Mouse (Mus musculus) ZHBTc4 (cell line): ENCODE data around the gene Ncoa4.

Experiments
- DNase-seq: peaks from one replicate; pipeline ENCODE4 v3.0.0-alpha.2; 2011; ENCODE audit warnings: low read depth, low spot score

The Ncoa4 gene

DNA sequence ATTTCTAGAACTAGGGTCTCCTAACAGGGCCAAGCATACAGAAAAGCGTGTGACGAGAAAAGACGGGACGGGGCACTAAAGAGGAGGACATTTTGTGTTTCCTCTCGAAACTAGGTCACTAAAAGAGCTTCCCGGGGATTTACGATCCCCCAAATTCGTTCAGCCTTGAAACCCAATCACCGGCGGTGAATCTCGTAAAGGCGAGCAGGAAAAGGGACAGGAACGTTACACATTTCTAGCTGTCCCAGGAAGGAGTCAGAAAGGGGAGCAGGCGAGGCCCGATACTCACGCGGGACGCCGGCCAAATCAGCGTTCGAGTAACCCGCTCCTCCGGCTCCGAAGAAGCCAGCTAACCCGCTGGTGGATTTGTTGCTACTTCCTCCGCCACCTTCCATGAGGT lies 41.7 kb downstream of the Ncoa4 start:
- DNase-seq, result peak; percentile 41

DNA sequence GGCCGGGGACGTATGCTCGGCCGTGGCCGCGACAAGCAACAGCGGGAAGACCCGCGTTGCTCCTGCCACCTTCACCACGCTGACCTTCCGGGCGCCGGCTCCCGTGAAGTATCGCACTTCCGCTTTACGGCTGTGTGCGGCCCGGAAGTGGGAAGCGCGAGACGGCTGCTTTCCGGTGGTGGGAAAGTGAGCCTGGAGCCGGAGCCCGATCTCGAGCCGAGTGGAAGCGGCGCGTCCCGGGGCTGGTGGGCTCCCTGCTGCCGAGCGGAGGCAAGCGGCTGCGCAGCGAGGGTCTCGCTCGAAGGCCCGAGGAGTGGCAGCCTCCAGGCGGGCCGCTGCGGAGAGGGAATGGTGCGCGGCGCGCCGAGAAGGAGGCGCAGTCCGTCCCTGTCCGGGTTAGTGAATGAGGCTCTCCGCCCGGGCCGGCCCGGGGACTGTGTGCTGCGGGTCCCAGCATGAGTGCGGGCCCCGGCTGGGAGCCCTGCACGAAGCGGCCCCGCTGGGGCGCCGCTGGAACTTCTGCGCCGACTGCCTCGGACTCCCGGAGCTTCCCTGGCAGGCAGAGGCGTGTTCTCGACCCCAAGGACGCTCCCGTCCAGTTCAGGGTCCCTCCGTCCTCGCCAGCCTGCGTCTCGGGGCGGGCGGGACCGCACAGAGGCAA lies 42.3 kb downstream of the Ncoa4 start, which contains the start of the genes Timm23 and Parg:
TSS of gene Timm23 (minus strand) at position 108 of the 661 bp plus-strand sequence.
TSS of gene Parg (plus strand) at position 159 of the 661 bp plus-strand sequence.
- DNase-seq, result peak; percentile 95

- DNase-seq, result no peak
These were observed 66.9 kb downstream of the Ncoa4 start for GRCm38 (mm10) chr14:32226601-32227000.

DNA sequence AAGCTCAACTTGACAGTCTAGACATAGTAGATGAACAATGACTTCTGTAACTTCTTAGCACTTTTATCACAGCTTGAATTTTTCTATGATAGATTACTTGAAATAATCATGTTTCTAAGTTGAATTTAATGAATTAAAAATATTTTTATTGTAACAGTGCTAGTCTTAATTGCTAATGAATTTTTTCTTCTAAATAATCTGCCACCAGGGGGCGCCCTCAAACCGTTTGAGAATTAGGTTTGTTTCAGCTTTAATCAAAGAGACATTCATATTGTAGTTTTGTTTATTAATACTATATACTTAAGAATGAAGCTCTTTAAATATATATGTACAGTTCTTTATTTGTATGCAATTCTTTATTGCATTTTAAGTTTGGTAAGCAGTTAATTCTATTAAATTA lies 69.3 kb downstream of the Ncoa4 start:
- DNase-seq, result peak; percentile 50
